Mouse (Mus musculus) common myeloid progenitor, adult 5-6 weeks (primary cell): ENCODE measurements around the gene Sdhaf3. TPM values are rescaled to one million over a fixed set of nuclear protein-coding genes. Genes with fewer than 3 reads are reported as not detected.

Experiments
- ATAC-seq: replicated peaks from 2 replicates; pipeline ENCODE4 v1.8.0; 2016; ENCODE audit warnings: low read depth, mild to moderate bottlenecking, moderate TSS enrichment, inconsistent platforms; ENCODE audit not compliant: poor library complexity, severe bottlenecking
- total RNA-seq: library from RNA; stranded (forward); fragments of 200-1000, 187-1606 nt; gene quantifications from 2 replicates; pipeline ENCODE4 v1.2.3, GENCODE M21; 2017

The Sdhaf3 gene
- total RNA-seq, 1 experiment from 2014 or later = 7.7 TPM

- no peak for ATAC-seq
These were observed 86.1 kb downstream of the Sdhaf3 start for GRCm38 (mm10) chr6:7041912-7042311.

- no peak for ATAC-seq
These were observed 107.0 kb downstream of the Sdhaf3 start for GRCm38 (mm10) chr6:7062819-7063218.

- no peak for ATAC-seq
These were observed 113.0 kb downstream of the Sdhaf3 start for GRCm38 (mm10) chr6:7068782-7069181.

- ATAC-seq = no peak
These were observed 113.7 kb downstream of the Sdhaf3 start for GRCm38 (mm10) chr6:7069463-7069862.

GRCm38 (mm10) chr6:7082054-7082453, 126.2 kb downstream of the Sdhaf3 start:
- no peak for ATAC-seq

- no peak for ATAC-seq
These were observed 126.9 kb downstream of the Sdhaf3 start for GRCm38 (mm10) chr6:7082467-7083259.

GRCm38 (mm10) chr6:7083661-7084060, 127.9 kb downstream of the Sdhaf3 start:
- no peak for ATAC-seq

GRCm38 (mm10) chr6:7084370-7084769, 128.6 kb downstream of the Sdhaf3 start:
- no peak for ATAC-seq

- ATAC-seq = no peak
These were observed 129.7 kb downstream of the Sdhaf3 start for GRCm38 (mm10) chr6:7085506-7085905.

- ATAC-seq = no peak
These were observed 136.3 kb downstream of the Sdhaf3 start for GRCm38 (mm10) chr6:7092094-7092493.

Other genes with a start within 250 kb of the Sdhaf3 start
- not detected in 2 replicates for gene Dlx6, start 92.7 kb upstream of the Sdhaf3 start, total RNA-seq
- gene Dlx5, start 73.9 kb upstream of the Sdhaf3 start, total RNA-seq = not detected in 2 replicates